Comparison of ENCODE assay signal across 10 mouse cellular contexts in genomic region chrX:163253048-163253447, GRCm38 (mm10).
"Had no signal": no experiment of that assay in that cellular context is flagged by ENCODE, and none has a peak within 500 bp of the region (broad histone marks: within the 10 kb centered on the region; RNA-seq: fewer than 3 reads in every experiment).

No protein-coding gene starts in this region.

- DNase-seq: lung, adult 18-20 months; lung, embryonic 14.5 days; lung, postnatal 14 days; lung, postnatal 36 days; right cerebral cortex, postnatal 25 days; right cerebral cortex, postnatal 4 days; spleen, adult 18-20 months; thymus, adult 18-20 months; thymus, postnatal 14 days; thymus, postnatal 36 days had no signal
